Mouse (Mus musculus) limb, embryonic 11.5 days (tissue): ENCODE measurements around the gene Polr3gl. TPM values are rescaled to one million over a fixed set of nuclear protein-coding genes. Genes with fewer than 3 reads are reported as not detected.

Experiments
- ATAC-seq: fragments of 200-750 bp; cut with Nextera tagmentation; 2 replicates; pipeline ENCODE4 v1.8.0; 2017; ENCODE audit warnings: low read depth; ENCODE audit not compliant: insufficient number of reproducible peaks, low FRiP score, low TSS enrichment
- DNase-seq: peaks from one replicate; pipeline ENCODE4 v3.0.0-alpha.2; 2015; ENCODE audit warnings: low spot score
- H3K27ac ChIP-seq: fragments of 300-500 bp; sonication (generic); replicated peaks from 2 replicates; pipeline ENCODE4 v1.5.1; 2014; ENCODE audit warnings: low read depth, mild to moderate bottlenecking, low read length
- H3K27me3 ChIP-seq: fragments of 300-500 bp; sonication (generic); 2 replicates; pipeline ENCODE4 v1.6.1; 2014; ENCODE audit warnings: mild to moderate bottlenecking, low read length, mixed read lengths; ENCODE audit not compliant: control insufficient read depth, insufficient read depth
- H3K36me3 ChIP-seq: fragments of 300-500 bp; sonication (generic); 2 replicates; pipeline ENCODE4 v1.6.1; 2014; ENCODE audit warnings: mild to moderate bottlenecking, low read length, moderate library complexity, mixed read lengths; ENCODE audit not compliant: control insufficient read depth, insufficient read depth
- H3K4me1 ChIP-seq: fragments of 300-500 bp; sonication (generic); 2 replicates; pipeline ENCODE4 v1.6.1; 2014; ENCODE audit warnings: low read length, mixed read lengths; ENCODE audit not compliant: control insufficient read depth, insufficient read depth
- H3K4me2 ChIP-seq: fragments of 300-500 bp; sonication (generic); 2 replicates; pipeline ENCODE4 v1.6.1; 2014; ENCODE audit warnings: low read depth, mild to moderate bottlenecking, moderate library complexity; ENCODE audit not compliant: severe bottlenecking
- H3K4me3 ChIP-seq: fragments of 300-500 bp; sonication (generic); 2 replicates; pipeline ENCODE4 v1.5.1; 2014; ENCODE audit warnings: low read depth, low read length
- H3K9ac ChIP-seq: fragments of 300-500 bp; sonication (generic); 2 replicates; pipeline ENCODE4 v1.6.1; 2014; ENCODE audit warnings: mild to moderate bottlenecking, low read length
- H3K9me3 ChIP-seq: fragments of 300-500 bp; sonication (generic); 2 replicates; pipeline ENCODE4 v1.6.1; 2016; ENCODE audit warnings: low read length; ENCODE audit not compliant: control insufficient read depth
- WGBS: fragments of 180-500 bp; shearing (Covaris S2); extraction: QIAGEN DNeasy Blood & Tissue Kit; methylation state at CpG from one replicate; pipeline ENCODE4 v1.1.7; 2014; 5-methylcytosine and 5-hydroxymethylcytosine counted together
- polyA plus RNA-seq: library from polyadenylated mRNA; unstranded; fragments of >200 nt; fragmentation: Nextera tagmentation; extraction: Ambion mirVana; gene quantifications from 2 replicates; pipeline ENCODE4 v1.2.1, GENCODE M21; 2014

The Polr3gl gene
- polyA plus RNA-seq: 18.8 and 22.8 TPM in 2 replicates

- Histone ChIP-seq H3K4me1 (peaks cover 16% of the 10 kb centered on the region; the same call in 1 of the 2 replicates), H3K9ac (peak within 1 kb of the TSS; percentile 69)
- peak; percentile 73 for ATAC-seq
Measured at GRCm38 (mm10) chr3:96593790-96594560, at the start of gene Polr3gl. Gene Polr3gl, minus strand, starts transcription at chr3:96594181.

GRCm38 (mm10) chr3:96639219-96639618, 45.2 kb upstream of the Polr3gl start:
- Histone ChIP-seq H3K9ac (no peak overlapping the region), H3K27ac (no peak overlapping the region), H3K36me3 (peaks cover 6% of the 10 kb centered on the region; the same call in 1 of the 2 replicates), H3K4me1 (0 out of 2 replicates have a peak, but pooled peaks cover 3% of the 10 kb centered on the region), H3K4me2 (no peak overlapping the region), H3K4me3 (no peak overlapping the region), H3K27me3 (no peaks in the 10 kb centered on the region), H3K9me3 (no peaks in the 10 kb centered on the region)
- ATAC-seq: no peak
- peak; percentile 71 for DNase-seq
- 62% methylated on average over 1 of the region's 1 CpGs for WGBS

More at GRCm38 (mm10) chr3:96593790-96594560, at the start of gene Polr3gl:
- DNase-seq: peak; percentile 95
- Histone ChIP-seq H3K4me2 (peak within 1 kb of the TSS; percentile 61), H3K9me3 (no peaks in the 10 kb centered on the region), H3K4me3 (peak within 1 kb of the TSS; percentile 66), H3K27ac (no peak within 1 kb of the TSS; the same call in 1 of the 2 replicates), H3K36me3 (no peaks in the 10 kb centered on the region), H3K27me3 (peaks cover 10% of the 10 kb centered on the region)
- under 1% methylated on average over 38 of the region's 38 CpGs for WGBS

DNA sequence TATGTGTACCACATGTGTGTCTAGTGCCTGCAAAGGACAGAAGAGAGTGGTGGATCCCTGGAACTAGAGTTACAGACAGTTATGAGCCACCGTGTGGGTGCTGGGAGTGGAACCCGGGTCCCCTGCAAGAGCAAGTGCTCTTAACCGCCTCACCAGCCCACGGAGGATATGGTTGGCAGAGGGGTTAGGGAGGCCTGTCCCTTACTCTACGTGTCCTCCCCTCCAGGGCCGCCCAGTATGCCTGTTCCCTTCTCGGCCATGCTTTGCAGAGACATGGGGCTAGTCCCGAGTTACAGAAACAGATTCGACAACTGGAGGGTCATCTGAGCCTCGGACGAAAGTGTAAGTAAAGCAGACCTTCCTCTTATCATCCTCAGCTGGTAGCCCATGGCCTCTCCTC, 42.5 kb upstream of the Polr3gl start:
- 0 out of 2 replicates have a peak, but pooled peaks cover 3% of the 10 kb centered on the region for H3K4me1 ChIP-seq
- H3K4me2 ChIP-seq: peak overlapping the region; percentile 81
- ATAC-seq: no peak
- DNase-seq: peak; percentile 22
- H3K9me3 ChIP-seq: peaks cover 2% of the 10 kb centered on the region; the same call in 1 of the 2 replicates
- H3K4me3 ChIP-seq: peak overlapping the region; percentile 95
- H3K27ac ChIP-seq: no peak overlapping the region; the same call in 1 of the 2 replicates
- H3K9ac ChIP-seq: peak overlapping the region; percentile 95; the same call in 1 of the 2 replicates
- 69% methylated on average over 11 of the region's 11 CpGs for WGBS
- no peaks in the 10 kb centered on the region for H3K27me3 ChIP-seq
- peaks cover 13% of the 10 kb centered on the region; the same call in 1 of the 2 replicates for H3K36me3 ChIP-seq

GRCm38 (mm10) chr3:96635906-96636305, 41.9 kb upstream of the Polr3gl start:
- H3K27me3 ChIP-seq: no peaks in the 10 kb centered on the region
- H3K36me3 ChIP-seq: peaks cover 13% of the 10 kb centered on the region; the same call in 1 of the 2 replicates
- 11% methylated on average over 15 of the region's 15 CpGs for WGBS
- H3K9me3 ChIP-seq: peaks cover 2% of the 10 kb centered on the region; the same call in 1 of the 2 replicates
- peak overlapping the region; percentile 73; the same call in 1 of the 2 replicates for H3K27ac ChIP-seq
- H3K4me2 ChIP-seq: peak overlapping the region; percentile 81
- H3K9ac ChIP-seq: peak overlapping the region; percentile 95
- peaks cover 6% of the 10 kb centered on the region; the same call in 1 of the 2 replicates for H3K4me1 ChIP-seq
- H3K4me3 ChIP-seq: peak overlapping the region; percentile 95
- ATAC-seq (no peak), DNase-seq (no peak)

GRCm38 (mm10) chr3:96634928-96635879, 41.2 kb upstream of the Polr3gl start, which contains the start of the genes Pex11b and Gm42957:
Gene Pex11b, plus strand, starts transcription at chr3:96635376.
Gene Gm42957, plus strand, starts transcription at chr3:96635474.
- peak; percentile 81 for ATAC-seq
- Histone ChIP-seq H3K9ac (peak within 1 kb of the TSS; percentile 95), H3K4me1 (peaks cover 10% of the 10 kb centered on the region; the same call in 1 of the 2 replicates), H3K4me3 (peak within 1 kb of the TSS; percentile 95), H3K36me3 (peaks cover 13% of the 10 kb centered on the region; the same call in 1 of the 2 replicates), H3K4me2 (peak within 1 kb of the TSS; percentile 81), H3K27me3 (no peaks in the 10 kb centered on the region), H3K9me3 (peaks cover 2% of the 10 kb centered on the region; the same call in 1 of the 2 replicates), H3K27ac (peak within 1 kb of the TSS; percentile 73; the same call in 1 of the 2 replicates)
- WGBS: 2% methylated on average over 60 of the region's 60 CpGs
- DNase-seq: peak; percentile 86

GRCm38 (mm10) chr3:96634015-96634414, 40.0 kb upstream of the Polr3gl start:
- no peak overlapping the region for H3K4me2 ChIP-seq
- peaks cover 2% of the 10 kb centered on the region; the same call in 1 of the 2 replicates for H3K9me3 ChIP-seq
- ATAC-seq: no peak
- no peak overlapping the region for H3K9ac ChIP-seq
- no peak overlapping the region for H3K27ac ChIP-seq
- H3K4me1 ChIP-seq: peaks cover 10% of the 10 kb centered on the region; the same call in 1 of the 2 replicates
- no peak for DNase-seq
- WGBS: 63% methylated on average over 1 of the region's 1 CpGs
- peaks cover 11% of the 10 kb centered on the region; the same call in 1 of the 2 replicates for H3K36me3 ChIP-seq
- no peak overlapping the region for H3K4me3 ChIP-seq
- H3K27me3 ChIP-seq: no peaks in the 10 kb centered on the region

- Histone ChIP-seq H3K36me3 (peaks cover 7% of the 10 kb centered on the region; the same call in 1 of the 2 replicates), H3K4me3 (no peak overlapping the region), H3K27me3 (no peaks in the 10 kb centered on the region), H3K27ac (no peak overlapping the region), H3K4me1 (peaks cover 10% of the 10 kb centered on the region; the same call in 1 of the 2 replicates), H3K9ac (no peak overlapping the region), H3K4me2 (no peak overlapping the region), H3K9me3 (peaks cover 2% of the 10 kb centered on the region; the same call in 1 of the 2 replicates)
- no peak for ATAC-seq
- DNase-seq: no peak
Measured at GRCm38 (mm10) chr3:96632058-96632457, 38.1 kb upstream of the Polr3gl start.
